Mouse (Mus musculus): ENCODE results near the gene Prpf8. TPM values are rescaled to one million over a fixed set of nuclear protein-coding genes. Genes with fewer than 3 reads are reported as not detected.

The Prpf8 gene
- polyA plus RNA-seq, 1 experiment = 95.8 TPM

GRCm38 (mm10) chr11:75532340-75533277 lies 46.0 kb downstream of the Prpf8 start:
- peak in 1 of 2 experiments; percentile 57 for DNase-seq (ENCODE audit: extremely low spot score in 1 of 2, low spot score in 1 of 2)

GRCm38 (mm10) chr11:75533314-75534015 lies 46.8 kb downstream of the Prpf8 start:
- DNase-seq (ENCODE audit: extremely low spot score in 1 of 2, low spot score in 1 of 2) = no peak

GRCm38 (mm10) chr11:75534286-75535033 lies 47.8 kb downstream of the Prpf8 start:
- no peak for DNase-seq (ENCODE audit: extremely low spot score in 1 of 2, low spot score in 1 of 2)

GRCm38 (mm10) chr11:75535106-75535795 lies 48.6 kb downstream of the Prpf8 start:
- DNase-seq (ENCODE audit: extremely low spot score in 1 of 2, low spot score in 1 of 2) = no peak

GRCm38 (mm10) chr11:75536255-75537024 lies 49.8 kb downstream of the Prpf8 start:
- DNase-seq (ENCODE audit: extremely low spot score in 1 of 2, low spot score in 1 of 2) = no peak

GRCm38 (mm10) chr11:75537025-75537414 lies 50.4 kb downstream of the Prpf8 start:
- no peak for DNase-seq (ENCODE audit: extremely low spot score in 1 of 2, low spot score in 1 of 2)

GRCm38 (mm10) chr11:75537491-75538183 lies 51.0 kb downstream of the Prpf8 start:
- no peak for DNase-seq (ENCODE audit: extremely low spot score in 1 of 2, low spot score in 1 of 2)

GRCm38 (mm10) chr11:75538184-75538969 lies 51.8 kb downstream of the Prpf8 start:
- no peak for DNase-seq (ENCODE audit: extremely low spot score in 1 of 2, low spot score in 1 of 2)

GRCm38 (mm10) chr11:75538970-75539299 lies 52.3 kb downstream of the Prpf8 start:
- no peak for DNase-seq (ENCODE audit: extremely low spot score in 1 of 2, low spot score in 1 of 2)

GRCm38 (mm10) chr11:75540209-75540608 lies 53.6 kb downstream of the Prpf8 start:
- no peak for DNase-seq (ENCODE audit: extremely low spot score in 1 of 2, low spot score in 1 of 2)

GRCm38 (mm10) chr11:75540710-75541581 lies 54.3 kb downstream of the Prpf8 start:
- no peak for DNase-seq (ENCODE audit: extremely low spot score in 1 of 2, low spot score in 1 of 2)

- no peak for DNase-seq (ENCODE audit: extremely low spot score in 1 of 2, low spot score in 1 of 2)
Observed at GRCm38 (mm10) chr11:75544713-75545112, 58.1 kb downstream of the Prpf8 start.

GRCm38 (mm10) chr11:75546057-75546456 lies 59.4 kb downstream of the Prpf8 start:
- DNase-seq (ENCODE audit: extremely low spot score in 1 of 2, low spot score in 1 of 2) = no peak

- no peak for DNase-seq (ENCODE audit: extremely low spot score in 1 of 2, low spot score in 1 of 2)
Observed at GRCm38 (mm10) chr11:75549658-75550111, 63.1 kb downstream of the Prpf8 start.

- no peak for DNase-seq (ENCODE audit: extremely low spot score in 1 of 2, low spot score in 1 of 2)
Observed at GRCm38 (mm10) chr11:75550200-75550946, 63.8 kb downstream of the Prpf8 start.

GRCm38 (mm10) chr11:75551321-75551720 lies 64.7 kb downstream of the Prpf8 start:
- DNase-seq (ENCODE audit: extremely low spot score in 1 of 2, low spot score in 1 of 2) = no peak

Measured in frontal cortex, adult 2 months (tissue).